Mouse (Mus musculus): ENCODE measurements around the gene Pef1.

DNA sequence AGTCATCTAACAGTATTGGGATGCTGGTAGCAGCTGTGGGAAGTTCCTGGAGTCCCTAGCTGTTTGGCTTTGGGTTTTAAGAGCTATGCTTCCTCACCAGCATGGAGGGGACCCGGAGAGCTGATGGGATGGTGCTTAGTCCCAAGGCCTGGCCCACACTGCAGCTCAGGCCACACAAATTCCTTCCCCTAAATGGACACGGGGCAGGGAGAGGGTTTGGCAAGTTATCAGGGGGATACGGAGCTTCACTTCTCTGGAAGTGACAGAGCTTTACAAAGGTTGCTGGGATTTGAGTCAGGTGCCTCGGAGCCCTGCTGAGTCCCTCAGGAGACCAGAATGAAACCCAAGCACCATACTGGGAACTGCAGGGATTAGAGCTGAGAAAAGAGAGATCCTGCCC, 59.0 kb downstream of the Pef1 start:
- TF ChIP-seq POLR2A (IDR thresholded peaks at IDR 0.05; ENCODE audit: control insufficient read depth, low read depth, low read length) (no peak), CTCF (IDR thresholded peaks at IDR 0.05; ENCODE audit: control insufficient read depth, insufficient read depth, insufficient replicate concordance, low read depth, low read length) (no peak)

All from testis, adult 2 months (tissue).